Mouse (Mus musculus): Measurements from ENCODE around the gene Irs1.

Irs1 gene

DNA sequence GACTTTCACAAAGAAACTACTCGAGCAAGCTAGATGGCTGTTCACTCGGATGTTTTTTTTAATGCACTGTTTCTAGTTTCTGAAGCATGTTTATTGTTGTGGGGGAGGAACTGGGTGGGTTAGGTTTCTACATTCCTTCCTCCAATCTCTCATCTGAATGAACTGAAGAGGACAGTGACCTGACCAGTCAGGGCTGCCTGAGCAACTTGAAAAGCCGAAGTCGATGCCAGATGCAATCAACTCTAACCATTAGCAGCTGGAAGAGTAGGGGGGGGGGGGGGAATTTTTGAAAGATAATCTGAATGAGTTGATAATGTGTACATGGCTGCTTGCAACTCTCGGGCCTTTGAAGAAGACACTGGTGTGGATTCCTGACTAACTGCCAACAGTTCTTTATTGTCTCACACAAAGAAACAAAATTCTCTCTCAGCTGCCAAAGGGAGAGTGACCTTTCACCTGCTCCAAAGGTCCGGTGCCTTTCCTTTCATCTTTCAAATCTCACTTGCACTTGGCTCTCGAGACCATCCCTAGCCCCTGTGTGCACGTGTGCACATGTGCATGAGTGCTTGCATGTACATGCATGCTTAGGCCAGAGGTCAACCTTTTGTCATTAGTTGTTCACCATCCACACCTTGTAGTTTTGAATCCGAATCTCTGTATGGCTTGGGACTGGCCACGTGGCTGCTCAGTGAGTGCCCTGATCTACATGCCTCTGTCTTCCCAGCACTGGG, 43.8 kb downstream of the Irs1 start:
- DNase-seq = peak; percentile 66

DNA sequence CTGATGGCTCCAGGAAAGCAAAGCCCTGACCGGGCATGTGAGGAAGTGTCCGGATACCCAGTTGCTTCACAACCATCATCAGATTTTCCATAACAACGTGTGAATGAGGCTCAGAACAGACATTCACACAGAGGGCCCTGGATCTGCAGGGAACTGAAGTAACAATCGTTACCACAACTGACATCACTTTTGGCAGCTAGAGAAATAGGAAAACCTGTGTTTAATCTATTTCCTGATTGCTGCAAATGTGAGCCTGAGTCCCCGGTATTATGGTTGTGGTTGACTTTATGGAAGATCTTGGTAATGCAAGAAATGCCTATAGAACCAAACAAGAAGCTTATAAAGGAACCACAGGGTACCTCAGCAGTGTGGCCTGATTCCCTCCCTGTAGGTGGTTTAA, 46.2 kb downstream of the Irs1 start:
- DNase-seq = no peak

DNA sequence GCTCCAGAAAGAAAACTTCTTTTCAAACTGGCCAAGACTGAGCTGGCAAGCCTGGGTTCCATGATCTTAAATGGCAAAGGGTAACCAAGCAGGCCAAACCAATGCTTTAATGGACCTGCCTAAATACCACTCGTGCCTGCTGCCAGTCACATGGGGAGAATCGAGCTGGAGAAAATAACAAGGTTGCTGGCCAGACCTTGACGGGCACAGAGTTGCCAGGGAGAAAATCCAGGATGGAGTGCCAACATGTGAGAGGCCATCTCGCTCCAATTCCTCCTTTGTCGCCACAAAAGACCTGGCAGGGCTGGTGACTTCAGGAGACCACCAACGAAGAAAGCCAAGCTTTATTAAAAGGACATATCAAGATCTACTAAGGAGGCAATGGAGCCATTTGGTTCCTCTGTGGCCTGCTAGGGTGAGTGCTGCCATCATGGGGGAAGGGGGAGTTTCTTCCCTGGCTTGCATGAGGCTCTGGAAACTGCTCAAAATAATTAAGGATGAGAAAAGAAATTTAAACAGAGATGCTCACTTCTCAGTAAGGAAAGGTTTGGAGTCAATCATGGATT, 47.9 kb downstream of the Irs1 start:
- DNase-seq = peak; percentile 24

DNA sequence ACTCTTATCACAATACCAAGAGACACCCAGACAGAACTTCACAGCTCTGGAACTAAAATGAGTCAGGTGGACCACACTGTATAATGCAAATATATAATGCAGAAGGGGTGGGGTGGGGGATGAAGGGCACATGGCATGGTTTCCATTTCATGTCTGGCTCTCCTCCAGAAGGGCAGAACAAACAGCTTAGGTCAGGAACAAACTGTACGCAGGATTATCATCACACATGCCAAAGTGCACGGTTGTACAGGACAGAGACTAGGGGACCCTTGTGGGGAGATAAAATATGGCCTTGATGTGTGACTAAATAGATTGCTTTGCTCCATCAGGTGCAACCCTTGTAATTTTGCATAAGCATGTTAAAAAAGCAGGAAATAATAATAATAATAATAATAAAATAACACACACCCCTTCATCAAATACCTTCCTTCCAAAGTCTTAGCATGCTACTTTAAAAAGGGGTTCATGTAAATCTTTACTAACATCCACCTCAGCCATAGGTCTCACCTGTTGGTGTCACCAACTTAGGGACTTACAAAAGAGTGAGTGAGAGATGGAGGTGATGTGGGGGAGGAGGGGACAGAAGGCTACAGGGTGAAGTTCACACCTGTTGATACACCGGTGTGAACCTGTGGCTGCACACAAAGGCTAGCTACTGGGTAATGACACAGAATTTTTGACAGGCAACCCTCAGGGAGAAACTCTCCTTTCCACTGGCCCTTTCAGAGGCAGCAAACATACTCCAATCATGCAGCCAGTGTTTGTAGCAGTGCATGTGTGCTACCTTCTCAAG, 51.6 kb downstream of the Irs1 start:
- no peak for DNase-seq

DNA sequence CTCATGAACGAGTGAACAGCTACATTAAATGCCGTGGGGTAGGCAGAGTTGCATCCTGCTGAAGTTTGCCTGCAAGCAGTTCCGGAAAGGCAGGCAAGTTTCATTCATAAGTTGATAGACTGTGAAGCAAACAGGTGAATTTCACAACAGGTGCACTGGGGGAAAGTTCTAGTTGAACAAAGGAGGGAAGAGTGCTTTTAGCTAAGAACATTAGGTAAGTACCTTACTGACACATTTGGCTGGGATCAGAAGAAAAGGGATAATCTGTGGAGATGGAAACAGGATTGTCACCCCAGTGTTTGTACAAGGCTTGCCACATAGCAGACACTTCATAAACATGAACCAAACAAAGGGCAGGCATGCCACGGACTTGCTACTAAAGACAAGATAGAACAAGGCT, 53.0 kb downstream of the Irs1 start:
- DNase-seq = no peak

DNA sequence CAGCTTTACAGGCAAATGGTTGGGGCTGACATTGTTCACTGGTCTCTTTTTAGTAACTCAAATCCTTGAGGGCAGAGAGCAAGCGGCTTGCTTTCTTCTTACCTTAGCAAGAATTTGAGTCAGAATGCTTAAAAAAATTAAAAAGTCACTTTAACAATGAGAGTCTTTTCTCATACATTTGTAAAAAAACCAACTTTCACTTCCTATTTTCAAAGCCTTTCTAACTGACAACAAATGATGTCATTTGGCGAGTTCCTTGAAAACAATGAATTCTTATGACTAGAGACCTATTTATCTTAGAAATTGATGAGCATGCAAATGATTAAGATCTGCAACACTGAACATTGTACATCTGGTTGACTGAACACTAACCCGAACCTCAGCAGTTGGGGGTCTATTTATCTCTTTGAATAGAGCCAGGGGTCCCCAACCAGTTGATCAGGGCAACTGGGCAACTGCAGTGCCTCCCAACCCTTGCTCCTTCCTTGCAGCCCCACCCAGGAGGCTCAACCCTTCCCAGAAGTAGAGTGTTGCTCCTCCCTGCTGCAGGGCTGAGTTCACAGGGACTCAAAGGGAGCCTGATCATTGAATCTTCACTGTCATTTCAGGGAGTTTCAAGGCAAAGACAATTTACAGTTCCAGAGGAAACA, 55.6 kb downstream of the Irs1 start:
- DNase-seq = peak; percentile 46

DNA sequence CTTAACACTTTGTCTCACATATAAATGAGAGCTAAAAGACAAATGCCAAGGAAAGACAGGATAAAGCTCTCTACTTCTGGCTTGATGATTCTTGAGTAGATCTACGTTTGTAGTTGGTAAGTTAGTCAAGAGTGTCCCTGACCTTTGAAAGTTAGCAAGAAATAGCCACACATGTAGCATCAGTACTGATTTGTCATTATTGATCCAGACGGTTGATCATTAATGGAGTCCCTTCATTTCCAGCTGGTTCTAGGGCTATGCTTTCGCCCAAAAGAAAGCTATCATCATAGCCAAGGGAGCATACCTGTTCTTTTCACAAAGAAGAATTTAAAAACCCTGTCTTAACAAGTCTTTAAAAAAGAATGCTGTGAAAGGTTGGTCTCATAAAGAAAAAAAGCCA, 56.6 kb downstream of the Irs1 start:
- no peak for DNase-seq

DNA sequence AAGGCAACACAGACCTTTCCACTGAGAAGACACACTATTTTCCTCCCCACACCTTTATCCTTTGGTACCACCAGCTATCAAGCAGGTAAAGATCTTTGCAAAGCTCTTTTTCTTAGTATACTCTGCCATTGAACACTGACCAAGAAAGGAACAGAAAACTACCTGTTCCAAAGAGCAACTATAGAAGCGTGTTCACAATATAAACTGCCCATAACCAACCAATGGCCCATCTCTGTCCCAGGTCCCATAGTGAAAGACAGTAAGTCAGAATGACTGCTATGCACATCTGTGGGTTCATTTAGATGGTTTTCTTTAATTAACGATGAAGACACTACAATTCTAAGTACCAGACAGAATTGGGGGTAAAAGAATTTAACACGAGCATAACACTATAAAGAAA, 58.4 kb downstream of the Irs1 start, which contains the start of gene Gm9747:
Gm9747 (plus strand) TSS at position 301 of the 400 bp plus-strand sequence.
- no peak for DNase-seq

DNA sequence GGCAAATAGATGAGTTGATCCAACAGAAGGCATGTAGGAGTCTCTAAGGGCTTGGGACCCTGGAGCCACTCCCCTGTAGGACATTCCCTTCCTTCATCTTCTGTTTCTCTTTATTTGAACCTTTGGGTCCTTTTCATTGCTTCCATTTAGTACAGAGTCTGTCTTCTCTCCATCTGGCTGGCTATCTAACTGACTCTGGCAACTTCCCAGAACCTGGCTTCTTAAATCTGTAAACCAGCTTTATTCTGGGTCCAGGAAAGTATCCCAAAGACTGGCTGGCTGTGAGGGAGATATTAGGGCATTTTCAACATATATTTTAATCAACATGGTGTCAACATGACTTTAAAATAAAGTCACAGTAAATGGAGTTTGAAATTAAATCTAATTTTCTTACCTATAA, 62.4 kb downstream of the Irs1 start:
- DNase-seq = no peak

DNA sequence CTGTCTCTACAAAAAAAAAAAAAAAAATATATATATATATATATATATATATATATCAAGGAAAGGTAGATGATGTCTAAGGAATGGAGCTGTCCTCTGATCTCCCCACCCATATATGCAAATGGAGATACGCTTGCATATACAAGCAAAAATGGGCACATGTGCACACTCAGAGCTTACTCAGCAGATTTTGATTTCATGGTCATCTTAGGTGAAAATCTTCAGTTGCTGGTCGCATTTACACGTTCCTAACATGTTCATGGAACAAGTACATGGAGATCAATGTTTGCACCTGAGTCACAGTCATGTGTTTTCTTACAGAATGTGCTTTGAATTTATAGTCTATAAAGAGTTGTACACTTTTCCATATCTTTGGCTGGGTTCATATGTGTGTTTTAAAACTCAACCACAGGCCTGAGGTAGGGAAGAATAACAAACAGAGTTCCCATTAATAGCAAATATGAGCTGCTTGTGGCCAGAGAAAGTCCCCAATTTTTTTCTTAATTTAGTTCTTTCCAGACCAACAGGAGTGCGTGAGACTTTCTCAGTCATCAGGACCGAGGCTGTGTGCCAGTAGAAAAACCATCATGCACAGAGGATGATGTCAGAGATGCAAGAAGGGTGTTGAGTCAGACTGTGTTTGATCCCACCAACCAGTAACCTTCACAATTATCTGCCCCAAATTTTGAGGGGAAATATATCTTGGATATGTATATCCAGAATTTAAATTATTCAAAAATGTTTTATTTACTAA, 68.0 kb downstream of the Irs1 start:
- no peak for DNase-seq

DNA sequence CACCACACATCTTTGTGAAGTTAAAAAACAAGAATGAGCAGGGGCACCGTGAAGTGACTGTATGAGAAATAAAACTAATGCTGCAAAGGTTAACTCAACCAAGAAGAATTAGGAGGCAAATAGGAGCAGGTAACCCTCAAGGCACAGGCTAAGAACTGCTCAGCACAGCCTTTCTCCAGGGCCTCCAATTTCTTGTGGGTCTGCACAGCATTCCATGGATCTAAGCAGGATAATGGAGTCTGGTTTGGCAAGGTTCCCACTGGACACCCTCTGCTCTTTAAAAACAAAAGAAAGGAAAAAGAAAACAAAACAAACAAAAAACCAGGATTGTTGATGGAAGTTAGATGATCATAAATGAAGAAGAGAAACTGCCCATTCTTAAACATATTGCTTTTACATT, 69.8 kb downstream of the Irs1 start:
- DNase-seq = no peak

DNA sequence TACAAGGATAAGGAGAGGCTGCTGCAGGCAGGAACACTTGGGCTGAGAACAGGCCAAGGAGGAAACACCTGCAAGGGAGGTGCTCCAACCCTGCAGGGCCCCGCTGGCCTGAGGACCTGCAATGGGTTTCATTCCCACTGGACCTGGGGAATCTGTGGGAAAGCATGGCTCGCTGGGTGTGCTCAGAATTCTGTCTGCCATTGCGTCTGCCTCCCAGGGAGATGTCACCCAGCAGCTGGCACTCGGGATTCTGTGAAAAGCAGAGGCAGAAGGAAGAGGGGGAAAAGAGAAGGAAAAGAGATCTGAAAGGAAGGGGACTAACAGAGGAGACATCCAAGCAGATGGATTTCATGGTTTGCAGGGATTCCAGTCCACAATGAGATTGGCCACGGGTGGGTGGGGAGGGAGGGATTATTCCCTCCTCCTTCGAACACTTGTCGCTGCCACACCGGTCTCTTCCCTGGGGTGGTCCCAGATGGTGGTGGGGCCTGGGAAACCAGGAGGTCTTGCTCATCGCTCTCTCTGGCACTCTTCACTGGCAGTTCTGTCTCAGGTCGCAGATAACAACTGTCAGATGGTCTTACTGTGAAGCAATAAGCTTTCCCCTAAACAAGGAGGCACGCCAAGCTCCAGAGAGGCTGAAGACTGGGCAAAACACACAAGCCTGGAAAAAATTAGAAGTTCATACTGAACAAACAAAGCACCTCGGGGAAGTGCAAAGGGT, 70.4 kb downstream of the Irs1 start:
- DNase-seq = peak; percentile 8

DNA sequence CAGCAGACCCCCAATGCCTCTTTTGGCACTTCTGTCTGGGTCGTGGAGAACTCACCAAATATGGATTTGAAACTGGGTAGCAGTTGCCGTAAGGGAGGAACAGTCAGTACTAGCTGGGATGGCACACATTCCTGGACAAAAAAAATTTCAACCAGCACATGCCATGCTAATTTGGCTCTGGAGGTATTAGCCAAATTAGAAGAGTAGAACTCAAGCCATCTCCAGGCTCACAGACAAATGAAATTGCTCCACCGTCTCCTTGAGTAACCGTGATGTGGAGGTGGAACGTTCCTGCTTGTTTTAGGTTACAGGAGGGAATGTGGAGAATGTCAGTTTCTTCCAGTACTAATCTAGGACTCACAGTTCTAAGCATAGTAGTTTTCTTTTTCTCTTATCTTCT, 83.7 kb downstream of the Irs1 start:
- no peak for DNase-seq

DNA sequence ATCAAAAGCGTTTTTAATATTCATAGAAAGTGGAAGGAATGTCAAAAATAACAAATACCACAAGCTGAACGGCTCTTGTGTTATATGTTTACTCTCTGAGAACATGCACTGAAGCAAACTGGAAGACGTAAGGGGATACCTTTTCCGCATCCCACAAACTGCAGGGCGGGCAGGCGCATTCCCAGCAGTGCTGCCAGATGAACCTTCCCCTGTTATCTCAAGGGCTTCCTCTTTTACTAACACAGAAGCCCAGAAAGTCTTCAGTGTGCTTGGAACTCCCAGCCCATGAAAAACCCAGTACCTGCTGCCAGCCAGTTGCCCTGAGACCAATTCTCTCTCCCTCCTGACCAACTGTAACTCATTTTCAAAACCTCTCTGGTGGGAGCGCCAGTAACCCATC, 90.6 kb downstream of the Irs1 start:
- no peak for DNase-seq

DNA sequence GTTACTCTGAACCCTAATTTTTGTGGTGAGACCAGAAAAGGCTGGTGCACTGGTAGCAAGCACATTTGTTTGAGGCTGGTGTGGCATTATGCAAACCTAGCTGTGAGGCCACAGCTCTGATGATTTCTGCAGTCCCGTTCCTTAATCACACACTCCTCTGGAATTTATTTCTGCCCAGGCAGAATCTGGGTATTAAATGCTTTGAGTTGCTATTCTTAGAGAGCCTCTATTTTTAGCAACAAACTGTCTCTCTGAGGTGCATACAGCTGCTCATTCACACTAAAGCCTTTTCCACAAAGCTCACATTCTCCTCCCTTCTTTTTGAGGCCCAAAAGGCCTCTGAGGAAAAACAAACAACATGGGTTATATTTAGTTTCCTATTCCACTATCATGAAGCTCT, 91.3 kb downstream of the Irs1 start:
- no peak for DNase-seq

DNA sequence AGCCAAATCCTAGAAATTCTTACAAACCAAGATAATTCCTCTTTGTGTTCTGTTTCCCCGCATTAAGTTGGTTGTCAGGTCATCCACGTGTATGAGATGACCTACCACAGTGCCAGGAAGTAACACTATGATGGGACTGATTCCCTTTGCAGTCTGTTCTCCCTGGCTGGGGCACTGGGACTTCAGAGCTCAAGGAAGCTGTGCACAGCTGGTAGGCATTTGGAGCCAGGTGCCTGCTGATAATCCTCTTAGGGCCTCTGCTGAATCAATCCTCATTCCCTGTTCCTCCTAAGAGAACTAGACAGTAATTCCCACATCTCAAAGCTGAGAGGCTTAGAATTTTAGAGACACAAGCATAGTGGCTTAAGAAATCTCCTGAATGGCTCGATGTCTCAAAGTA, 99.6 kb downstream of the Irs1 start:
- DNase-seq = peak; percentile 81

DNA sequence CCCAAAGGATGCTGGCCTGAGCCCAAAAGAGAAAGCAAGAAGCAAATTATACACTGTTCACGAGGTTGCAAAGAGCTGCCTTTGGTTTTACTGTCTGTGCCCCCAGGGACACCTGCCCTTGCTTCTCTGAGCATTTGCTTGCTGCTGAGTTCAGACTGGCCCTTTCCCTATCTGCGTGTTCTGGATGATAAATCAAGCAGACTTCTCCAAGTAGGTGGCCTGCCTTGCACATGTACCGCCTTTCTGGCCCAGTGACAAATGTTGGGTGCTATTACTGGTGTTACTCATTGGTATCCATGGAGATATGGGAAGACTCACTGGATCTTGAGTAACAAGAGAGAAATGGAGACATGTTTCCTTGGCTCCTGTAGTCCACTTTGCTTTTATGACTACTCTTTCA, 101.7 kb downstream of the Irs1 start:
- peak; percentile 8 for DNase-seq

DNA sequence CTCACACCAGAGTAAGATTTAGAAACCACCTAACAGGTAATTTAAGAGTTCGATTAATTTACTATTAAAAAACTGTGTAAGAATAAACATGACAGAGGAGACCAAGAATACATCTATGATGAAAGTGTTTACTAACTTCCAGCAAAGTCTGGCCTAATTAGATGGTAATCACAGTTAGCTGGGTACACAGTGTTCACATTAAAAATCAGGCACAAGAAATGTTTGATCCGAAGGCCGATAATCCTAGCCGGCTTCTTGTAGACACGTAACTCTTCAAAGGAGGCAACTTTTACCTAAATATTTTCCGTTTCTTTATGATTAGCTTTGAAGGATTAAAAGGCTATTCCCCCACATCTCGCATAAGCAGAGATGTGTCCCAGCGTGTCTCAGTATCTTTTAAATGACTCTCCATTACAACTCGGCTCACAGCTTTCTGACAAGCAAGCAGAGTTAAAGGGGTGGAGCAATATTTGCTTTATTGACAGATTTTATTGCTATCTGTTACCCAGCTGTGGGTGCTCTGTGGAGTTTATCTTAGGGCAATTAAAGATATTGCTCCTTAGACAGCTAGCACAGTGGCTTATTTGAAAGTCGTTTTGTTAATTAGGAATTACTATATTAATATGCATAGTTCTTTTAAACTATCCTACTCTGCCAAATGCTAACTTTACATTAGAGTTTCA, 102.5 kb downstream of the Irs1 start:
- no peak for DNase-seq

DNA sequence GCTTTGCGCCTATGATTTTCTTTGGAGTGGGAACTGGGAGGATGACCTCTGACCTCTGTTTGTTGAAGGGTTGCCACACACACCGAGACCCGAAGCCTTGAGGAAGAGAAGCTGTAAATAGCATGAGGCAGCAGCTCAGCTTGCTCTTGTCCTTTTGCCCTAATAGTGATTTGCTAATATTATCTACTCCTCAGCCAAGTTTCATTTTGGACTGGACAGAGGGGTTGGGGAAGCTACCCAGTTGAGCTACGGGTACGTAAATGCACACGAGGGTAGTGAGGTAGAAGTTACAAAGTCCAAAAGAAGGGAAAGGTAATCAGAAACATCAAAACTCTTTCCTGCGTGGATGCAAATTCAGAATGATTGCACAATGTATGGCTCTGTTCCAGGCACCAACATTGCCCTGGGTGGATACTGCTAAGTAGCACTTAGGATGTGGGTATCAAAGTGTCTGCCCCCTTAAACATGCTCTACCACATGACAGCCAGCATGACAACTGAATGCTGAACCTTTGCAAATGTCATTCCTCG, 107.2 kb downstream of the Irs1 start:
- DNase-seq = no peak

All from retina, postnatal 1 day (tissue).